In genomic region chr11:115810377-115810776, GRCm38 (mm10) we compare ENCODE assay signal across 9 mouse cellular contexts. TPM values are rescaled to one million over a fixed set of nuclear protein-coding genes. Genes with fewer than 3 reads are reported as not detected.
A peak's percentile ranks its signal among the peaks of the same experiment; 100 is the strongest.
DNase-seq lines count a peak whose midpoint lies in the region; ATAC-seq and TF ChIP-seq lines count a peak whose summit lies in the region.
"Had no signal": no experiment of that assay in that cellular context is flagged by ENCODE, and none has a peak within 500 bp of the region (broad histone marks: within the 10 kb centered on the region; RNA-seq: fewer than 3 reads in every experiment).

No protein-coding gene starts in this region.

- no peak for TF ChIP-seq CTCF in left cerebral cortex, adult 2 months (IDR thresholded peaks at IDR 0.05)

- WGBS in lung, embryonic 15.5 days, result 35% methylated on average over 14 of the region's 14 CpGs

- intact Hi-C loops in left cerebral cortex, adult 2 months (cut with DNase I), result loop anchor here (10.0 kb wide), 1 partner anchor 316 kb away; the partner anchor contains the start of gene Nt5c
- intact Hi-C loops in left cerebral cortex, postnatal 14 days (cut with DNase I), result loop anchor here (5.0 kb wide), 2 partner anchors 33 to 178 kb away; no protein-coding TSS in a partner anchor

- peak overlapping the region; percentile 39; the same call in 1 of the 2 replicates for H3K9ac ChIP-seq in lung, embryonic 15.5 days

- H3K4me3 ChIP-seq in left cerebral cortex, adult 2 months, result peak overlapping the region; percentile 73
- peak overlapping the region; percentile 83 for H3K4me3 ChIP-seq in lung, embryonic 15.5 days

- H3K36me3 ChIP-seq in lung, embryonic 15.5 days, result peaks cover 28% of the 10 kb centered on the region

- H3K9me3 ChIP-seq in lung, embryonic 15.5 days, result no peaks in the 10 kb centered on the region

- H3K27ac ChIP-seq in left cerebral cortex, adult 2 months, result peak overlapping the region; percentile 61
- H3K27ac ChIP-seq in lung, embryonic 15.5 days, result peak overlapping the region; percentile 85

- DNase-seq in left cerebral cortex, adult 2 months (ENCODE audit: extremely low spot score in 1 of 2, low spot score in 2 of 2), result no peak
- no peak for DNase-seq in left cerebral cortex, postnatal 14 days (ENCODE audit: low spot score in 2 of 2)
- DNase-seq in heart, adult 9 months (ENCODE audit: low spot score in 2 of 2), result peak; percentile 65 to 68
- peak; percentile 77 to 84 for DNase-seq in kidney, adult 8-10 months
- DNase-seq in cerebellum, adult 9-10 months, result no peak
- DNase-seq in retina, postnatal 1 day, result no peak
- no peak for DNase-seq in thymus, postnatal 14 days

- H3K4me2 ChIP-seq in lung, embryonic 15.5 days, result peak overlapping the region; percentile 92

- H3K4me1 ChIP-seq in lung, embryonic 15.5 days, result peaks cover 66% of the 10 kb centered on the region

- ATAC-seq in lung, embryonic 15.5 days (ENCODE audit: borderline replicate concordance, extremely low read depth, low FRiP score, low TSS enrichment), result no peak

- H3K27me3 ChIP-seq in lung, embryonic 15.5 days, result no peaks in the 10 kb centered on the region

RNA-seq across cellular contexts. Expression of gene Caskin2, which starts 3.1 kb away (rescaled TPM):
- total RNA-seq in left cerebral cortex, adult 2 months (2021), result 10 to 100 TPM; 18.1 to 18.8 TPM
- 10 to 100 TPM; 18.7 to 21.3 TPM for total RNA-seq in left cerebral cortex, postnatal 14 days (2021)
- polyA plus RNA-seq in lung, embryonic 15.5 days (2015; fragmentation: Nextera tagmentation; extraction: Ambion mirVana), result 19.0 and 19.6 TPM in 2 replicates

RNA-seq across cellular contexts. Expression of gene Tsen54, which starts 4.1 kb away (rescaled TPM):
- total RNA-seq in left cerebral cortex, adult 2 months (2021), result 10 to 100 TPM; 12.4 to 14.2 TPM
- total RNA-seq in left cerebral cortex, postnatal 14 days (2021), result 10 to 100 TPM; 12.7 to 15.3 TPM
- polyA plus RNA-seq in lung, embryonic 15.5 days (2015; fragmentation: Nextera tagmentation; extraction: Ambion mirVana), result 37.3 and 43.0 TPM in 2 replicates

RNA-seq across cellular contexts. Expression of gene Llgl2, which starts 13.5 kb away (rescaled TPM):
- 1 to 10 TPM; 2.3 to 3.6 TPM for total RNA-seq in left cerebral cortex, adult 2 months (2021)
- total RNA-seq in left cerebral cortex, postnatal 14 days (2021), result 1 to 10 TPM; 2.8 to 3.4 TPM
- polyA plus RNA-seq in lung, embryonic 15.5 days (2015; fragmentation: Nextera tagmentation; extraction: Ambion mirVana), result 35.1 and 40.1 TPM in 2 replicates

RNA-seq across cellular contexts. Expression of gene Tmem94, which starts 45.1 kb away (rescaled TPM):
- total RNA-seq in left cerebral cortex, adult 2 months (2021), result 10 to 100 TPM; 62.3 to 62.7 TPM
- 10 to 100 TPM; 48.1 to 51.4 TPM for total RNA-seq in left cerebral cortex, postnatal 14 days (2021)
- polyA plus RNA-seq in lung, embryonic 15.5 days (2015; fragmentation: Nextera tagmentation; extraction: Ambion mirVana), result 23.1 and 24.6 TPM in 2 replicates

RNA-seq across cellular contexts. Expression of gene Myo15b, which starts 47.8 kb away (rescaled TPM):
- total RNA-seq in left cerebral cortex, adult 2 months (2021), result under 1 TPM; 0.36 to 0.79 TPM
- under 1 TPM; 0.13 to 0.17 TPM for total RNA-seq in left cerebral cortex, postnatal 14 days (2021)
- 0.25 and 0.49 TPM in 2 replicates for polyA plus RNA-seq in lung, embryonic 15.5 days (2015; fragmentation: Nextera tagmentation; extraction: Ambion mirVana)
- polyA plus RNA-seq: C2C12 had no signal

Comparison
In these comparisons a context has a peak if more than half of its experiments do, and no peak if none do; other contexts are left out.
1. DNase-seq: peak in heart, adult 9 months (2 of 2) and kidney, adult 8-10 months (2 of 2); none in left cerebral cortex, adult 2 months (0 of 2), left cerebral cortex, postnatal 14 days (0 of 2), cerebellum, adult 9-10 months (single experiment), retina, postnatal 1 day (single experiment) and thymus, postnatal 14 days (single experiment).